Mouse (Mus musculus): ENCODE measurements around the gene 2810408A11Rik.
"Not testable (repeated sequence)": the region's sequence is repeated elsewhere in the genome, so short reads cannot be mapped to it uniquely, and the experiment has no call there.

2810408A11Rik gene

DNA sequence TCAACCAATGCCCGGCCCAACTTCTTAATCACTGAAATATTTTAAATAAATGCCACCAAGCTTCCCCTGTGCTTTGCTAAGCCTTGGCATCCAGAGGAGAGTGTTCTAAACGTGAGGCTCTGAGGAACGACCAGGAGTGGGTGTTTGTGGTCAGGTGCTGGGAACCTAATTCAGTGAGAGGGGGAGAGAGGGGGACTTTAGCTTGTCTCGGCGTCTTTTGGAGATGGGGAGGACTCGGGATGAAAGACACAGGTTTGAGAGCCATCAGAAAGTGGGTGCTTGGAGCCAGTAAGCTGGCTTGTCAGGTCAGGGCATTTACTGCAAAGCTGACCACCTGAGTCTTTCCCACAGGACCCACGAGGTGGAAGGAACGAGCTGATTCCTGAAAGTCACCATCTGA lies 31.0 kb upstream of the 2810408A11Rik start:
- no peak for ATAC-seq (ENCODE audit: low TSS enrichment)

DNA sequence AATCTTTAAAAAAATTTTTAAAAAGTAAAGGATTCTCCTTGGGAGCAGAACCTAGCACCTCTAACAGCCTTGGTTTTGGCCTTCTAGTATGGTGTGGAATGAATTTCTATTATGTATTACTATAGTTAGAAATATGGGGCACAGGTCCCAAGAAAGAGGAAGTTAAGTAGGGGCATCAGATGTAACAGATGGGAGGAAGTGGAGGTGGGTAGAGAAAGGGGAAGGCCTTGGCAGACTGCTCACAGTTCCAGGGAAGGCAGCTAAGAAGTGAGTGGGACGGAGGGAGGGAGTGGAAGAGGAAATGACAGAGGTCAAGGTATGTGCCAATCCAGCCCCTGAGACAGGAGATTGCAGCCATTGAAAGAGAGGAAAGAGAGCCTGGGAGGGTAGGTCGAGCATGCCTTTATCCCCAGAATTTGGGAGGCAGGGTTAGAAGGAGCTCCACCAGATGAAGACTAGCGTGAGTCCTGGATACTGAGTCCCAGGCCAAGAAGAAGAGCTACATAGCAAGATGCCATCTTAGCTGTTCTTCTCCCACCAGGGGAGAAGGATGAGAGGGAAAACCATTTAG lies 30.3 kb upstream of the 2810408A11Rik start:
- no peak for ATAC-seq (ENCODE audit: low TSS enrichment)

- not testable (repeated sequence) for ATAC-seq (ENCODE audit: low TSS enrichment)
These were observed 29.4 kb upstream of the 2810408A11Rik start for GRCm38 (mm10) chr11:69930176-69930575.

DNA sequence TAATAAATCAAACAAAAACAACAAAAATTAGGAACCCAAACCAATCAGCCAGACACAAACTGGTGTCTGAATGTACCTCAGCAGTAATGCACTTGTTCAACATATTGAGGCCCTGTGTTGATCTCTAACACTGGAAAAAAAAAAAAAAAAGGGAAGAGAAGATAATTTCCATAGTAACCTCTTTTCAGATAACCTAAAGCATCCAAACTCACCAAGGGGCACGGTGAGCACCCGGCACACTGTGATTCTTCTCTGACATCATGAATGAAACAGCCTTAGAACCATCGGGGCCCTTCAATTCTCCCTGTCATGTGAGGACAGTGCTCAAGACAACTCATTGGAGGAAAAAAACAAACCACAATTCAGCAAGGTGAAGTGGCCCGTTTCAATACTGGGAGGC lies 28.9 kb upstream of the 2810408A11Rik start:
- no peak for ATAC-seq (ENCODE audit: low TSS enrichment)

DNA sequence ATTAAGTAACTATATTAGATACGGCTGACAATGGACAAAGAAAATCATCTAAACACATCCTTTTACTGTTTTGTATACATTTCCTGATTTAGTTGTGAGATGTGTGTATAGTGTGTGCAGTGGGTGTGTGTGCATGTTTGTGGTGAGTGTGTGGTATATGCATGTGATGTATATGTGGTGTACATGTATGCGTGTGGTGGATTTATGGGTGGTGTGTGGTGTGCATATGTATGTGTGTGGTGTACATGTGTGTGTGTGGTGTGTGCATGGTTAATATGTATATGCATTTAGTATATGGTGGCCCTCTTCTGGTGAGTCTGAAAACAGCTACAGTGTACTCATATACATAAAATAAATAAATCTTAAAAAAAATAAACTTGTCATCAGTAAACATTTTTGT lies 26.7 kb upstream of the 2810408A11Rik start:
- no peak for ATAC-seq (ENCODE audit: low TSS enrichment)

DNA sequence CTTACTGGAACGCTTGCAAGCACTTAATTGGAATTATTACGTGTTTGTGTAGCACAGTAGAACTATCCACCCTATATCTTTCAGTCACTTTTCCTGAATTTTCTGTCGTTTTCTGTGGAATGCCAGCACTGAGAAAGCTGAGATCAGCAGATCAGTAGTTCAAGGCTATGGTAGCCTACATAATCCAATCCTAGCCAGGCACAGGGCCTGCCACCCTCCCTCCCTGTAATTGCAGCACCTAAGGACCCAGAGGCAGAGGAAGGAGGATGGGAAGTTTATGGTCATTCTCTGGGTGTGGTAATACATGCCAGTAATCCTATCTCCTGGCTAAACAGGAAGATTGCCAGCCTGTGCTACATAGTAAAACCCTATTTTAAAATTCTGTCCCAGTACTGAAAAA lies 22.0 kb upstream of the 2810408A11Rik start:
- ATAC-seq (ENCODE audit: low TSS enrichment), result no peak

DNA sequence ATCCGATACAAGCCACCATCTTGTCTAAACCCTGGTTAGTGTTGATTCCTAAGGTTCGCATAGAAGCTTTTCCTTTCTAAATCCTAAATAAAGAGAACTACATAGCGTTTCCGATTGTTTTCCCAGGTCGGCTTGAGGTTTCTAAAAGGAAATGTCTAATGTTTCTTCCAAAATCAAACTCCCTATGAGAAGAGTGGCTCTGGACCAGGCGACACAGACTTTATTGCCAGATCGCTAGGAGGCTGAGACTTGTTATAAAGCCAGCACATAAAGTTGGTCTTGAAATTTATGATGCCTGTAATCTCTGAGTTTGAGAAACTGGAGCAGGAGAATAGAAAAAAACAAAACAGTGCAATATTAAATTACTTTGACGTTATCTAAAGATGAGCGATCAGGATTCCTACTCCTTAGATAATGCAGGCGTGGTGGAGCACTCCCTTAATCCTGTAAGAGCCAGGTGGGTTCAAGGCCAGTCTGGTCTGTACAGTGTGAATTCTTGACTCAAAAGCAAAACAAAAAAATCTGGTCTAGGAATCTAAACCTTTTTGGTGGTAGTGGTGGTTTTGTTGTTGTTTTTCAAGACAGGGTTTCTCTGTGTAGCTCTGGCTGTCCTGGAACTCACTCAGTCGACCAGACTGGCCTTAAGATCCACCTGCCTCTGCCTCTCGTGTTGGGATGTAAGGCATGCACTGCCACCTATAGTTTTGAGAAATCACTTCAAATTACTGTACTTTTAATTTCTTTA lies 21.4 kb upstream of the 2810408A11Rik start:
- no peak; the same call in 1 of the 2 replicates for ATAC-seq (ENCODE audit: low TSS enrichment)

DNA sequence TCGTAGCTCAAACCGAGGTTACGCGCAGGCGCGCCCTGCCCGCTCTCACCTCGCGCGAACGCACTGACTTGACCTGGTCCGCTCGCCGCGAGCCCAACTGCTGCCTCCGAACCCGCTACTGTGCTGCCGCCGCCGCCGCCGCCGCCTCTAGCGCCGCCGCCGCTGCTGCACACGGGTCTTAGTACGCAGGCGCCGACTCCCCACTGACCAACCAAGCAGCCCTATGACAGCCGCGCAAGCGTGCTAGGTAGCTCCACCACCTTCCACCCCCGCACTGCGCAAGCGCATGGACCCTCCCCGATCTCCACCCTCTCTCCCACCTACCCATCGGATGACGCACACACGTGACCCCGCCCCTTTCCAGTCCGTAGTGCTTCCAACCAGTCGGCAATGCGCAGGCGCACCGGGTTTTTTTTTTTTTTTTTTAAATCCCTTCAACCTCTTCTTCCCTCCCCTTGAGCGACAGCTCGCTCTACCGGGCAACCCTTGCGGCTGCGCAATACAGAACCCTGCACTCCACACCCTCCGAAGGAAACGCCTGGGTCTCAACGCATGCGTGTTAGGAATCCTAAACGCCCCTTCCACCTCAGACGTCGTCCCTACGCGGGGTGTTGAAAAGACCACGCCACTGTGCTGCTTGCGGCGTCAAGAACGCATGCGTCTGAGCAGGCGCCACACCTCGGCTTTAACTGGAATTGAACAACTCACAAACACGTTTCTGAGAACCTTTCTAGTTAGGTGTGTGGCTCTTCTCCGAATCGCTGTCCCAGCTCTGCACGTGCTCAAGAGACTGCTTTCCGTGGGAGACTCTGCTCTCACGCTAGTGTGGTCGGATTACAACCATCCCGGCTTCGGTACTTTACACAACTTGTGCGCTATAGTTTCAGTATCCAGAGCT lies 20.6 kb upstream of the 2810408A11Rik start, which contains the start of gene Eif5a:
Gene Eif5a (minus strand): TSS at position 845 of the 898 bp plus-strand sequence.
- ATAC-seq (ENCODE audit: low TSS enrichment), result peak; percentile 93

DNA sequence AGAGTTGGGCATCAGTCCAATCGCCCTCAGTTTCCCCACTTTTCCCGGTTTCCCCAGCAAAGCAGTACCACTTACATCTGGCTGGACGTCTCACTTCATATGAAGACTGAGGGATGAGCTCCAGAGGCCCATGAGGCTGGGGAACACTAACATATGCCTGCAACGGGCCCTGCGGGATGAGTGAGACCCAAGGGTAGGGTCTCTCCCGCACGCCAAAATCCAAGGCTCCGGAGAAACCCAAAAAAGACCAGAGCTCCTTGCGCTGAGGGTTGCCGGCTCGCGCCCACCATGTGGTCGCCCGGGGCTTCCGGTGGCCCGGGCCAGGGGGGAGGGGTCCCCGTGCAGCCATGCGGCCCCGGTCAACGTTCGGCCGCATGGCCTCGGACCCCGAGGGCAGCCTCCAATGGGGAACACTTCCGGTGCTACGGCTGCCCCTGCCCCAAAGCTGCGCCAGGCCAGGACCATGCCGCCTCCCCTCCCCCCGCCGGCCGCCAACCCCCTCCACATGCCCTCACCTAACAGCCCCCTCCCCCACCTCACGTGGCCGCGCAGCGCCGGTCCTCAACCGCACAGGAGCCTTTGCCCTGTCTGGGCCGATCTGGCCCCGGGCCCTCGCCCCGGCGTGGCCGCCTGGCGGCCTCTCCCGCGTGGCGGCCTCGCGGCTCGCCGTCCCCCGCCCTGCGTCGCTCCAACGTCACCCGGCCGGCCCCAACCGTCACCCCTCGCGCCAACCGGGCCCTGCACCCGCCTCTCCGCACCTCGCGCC lies 19.7 kb upstream of the 2810408A11Rik start:
- 0 out of 2 replicates have a peak, but pooled peaks have one; percentile 11 for ATAC-seq (ENCODE audit: low TSS enrichment)

GRCm38 (mm10) chr11:69919661-69920265 lies 19.0 kb upstream of the 2810408A11Rik start:
- ATAC-seq (ENCODE audit: low TSS enrichment), result no peak

- ATAC-seq (ENCODE audit: low TSS enrichment), result no peak
These were observed 18.3 kb upstream of the 2810408A11Rik start for GRCm38 (mm10) chr11:69919053-69919452.

GRCm38 (mm10) chr11:69918118-69918517 lies 17.3 kb upstream of the 2810408A11Rik start:
- no peak for ATAC-seq (ENCODE audit: low TSS enrichment)

DNA sequence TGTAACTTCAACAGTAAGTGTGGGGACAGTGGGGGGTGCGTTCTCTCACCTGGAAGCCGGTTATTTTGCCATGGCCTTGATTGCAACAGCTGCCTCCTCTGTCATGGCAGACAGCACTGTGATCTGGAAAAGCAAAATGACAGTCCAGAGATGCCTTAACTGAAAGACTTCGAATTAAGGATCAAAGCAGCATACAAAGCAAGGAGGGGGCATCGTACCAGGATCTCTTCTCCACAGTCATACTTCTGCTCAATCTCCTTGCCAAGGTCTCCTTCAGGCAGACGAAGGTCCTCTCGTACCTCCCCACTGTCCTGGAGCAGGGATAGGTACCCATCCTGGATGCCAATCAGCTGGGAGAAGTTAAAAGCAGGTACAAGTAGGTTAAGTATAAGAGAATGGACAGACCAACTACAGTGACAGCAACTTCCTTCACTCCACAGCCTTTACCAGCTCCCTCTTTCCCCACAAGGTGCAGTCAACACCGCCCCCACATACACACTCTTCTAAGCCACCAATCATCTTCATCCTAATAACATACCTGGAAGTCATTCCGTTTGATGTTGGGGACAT lies 16.7 kb upstream of the 2810408A11Rik start:
- no peak for ATAC-seq (ENCODE audit: low TSS enrichment)

GRCm38 (mm10) chr11:69916652-69917378 lies 16.0 kb upstream of the 2810408A11Rik start:
- not testable (repeated sequence) for ATAC-seq (ENCODE audit: low TSS enrichment)

- no peak for ATAC-seq (ENCODE audit: low TSS enrichment)
These were observed 15.2 kb upstream of the 2810408A11Rik start for GRCm38 (mm10) chr11:69915667-69916627.

- no peak for ATAC-seq (ENCODE audit: low TSS enrichment)
These were observed 14.2 kb upstream of the 2810408A11Rik start for GRCm38 (mm10) chr11:69914917-69915430.

GRCm38 (mm10) chr11:69914372-69914764 lies 13.6 kb upstream of the 2810408A11Rik start:
- no peak for ATAC-seq (ENCODE audit: low TSS enrichment)

DNA sequence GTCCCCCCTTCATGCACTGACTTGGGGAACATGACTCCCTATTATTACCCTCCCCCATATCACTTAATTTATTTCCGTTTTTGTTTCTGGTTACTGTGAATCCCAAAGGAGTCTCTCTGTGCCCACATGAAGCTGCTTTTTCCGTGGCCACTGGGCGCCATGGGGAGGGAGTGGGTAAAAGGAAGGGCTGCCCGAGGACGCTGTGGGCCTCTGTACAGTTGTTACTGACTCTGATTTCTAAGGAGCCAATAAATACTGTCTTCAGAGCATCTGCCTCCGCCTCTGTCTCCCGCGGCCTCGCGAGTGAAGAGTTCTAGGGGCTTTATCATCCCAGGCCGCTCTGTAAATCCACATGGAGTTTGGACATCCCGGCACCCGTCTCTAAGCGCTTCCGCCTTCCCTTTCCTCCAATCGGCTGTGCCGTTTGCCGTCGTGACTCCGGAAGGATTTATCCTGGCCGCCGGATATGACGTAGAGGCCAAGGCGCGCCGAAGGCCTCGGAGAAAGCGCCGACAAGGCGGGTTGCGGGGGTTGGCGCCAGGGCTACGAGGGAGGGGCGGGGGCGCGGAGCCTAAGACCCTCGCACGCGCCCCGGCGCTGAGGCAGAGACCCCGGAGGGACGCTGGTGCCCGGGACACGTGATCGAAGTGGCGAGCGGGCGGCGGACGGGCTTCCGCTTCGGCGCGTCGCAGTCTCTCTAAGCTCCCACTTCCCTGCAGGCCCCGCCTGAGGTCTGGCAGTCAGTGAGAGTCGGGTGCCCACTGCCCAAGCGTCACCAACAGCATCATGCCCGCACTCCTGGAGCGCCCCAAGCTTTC lies 13.0 kb upstream of the 2810408A11Rik start, which contains the start of gene Gps2:
Gene Gps2 (plus strand): TSS at position 335 of the 818 bp plus-strand sequence.
- peak; percentile 91 for ATAC-seq (ENCODE audit: low TSS enrichment)
